ENCODE assay signal across 20 mouse cellular contexts in genomic region chr14:48514620-48515019, GRCm38 (mm10).
DNase-seq lines count a peak whose midpoint lies in the region; ATAC-seq and TF ChIP-seq lines count a peak whose summit lies in the region.
"Had no signal": no experiment of that assay in that cellular context is flagged by ENCODE, and none has a peak within 500 bp of the region (broad histone marks: within the 10 kb centered on the region; RNA-seq: fewer than 3 reads in every experiment).

No protein-coding gene starts in this region.

- H3K27ac ChIP-seq in forebrain, embryonic 10.5 days = peak overlapping the region; percentile 68
- no peak overlapping the region for H3K27ac ChIP-seq in forebrain, embryonic 14.5 days (ENCODE audit: low read depth, low read length)
- no peak overlapping the region for H3K27ac ChIP-seq in left cerebral cortex, adult 2 months
- H3K27ac ChIP-seq: embryonic facial prominence, embryonic 15.5 days; hindbrain, embryonic 15.5 days; limb, embryonic 13.5 days; liver, embryonic 13.5 days; macrophage; midbrain, embryonic 12.5 days had no signal

- H3K27me3 ChIP-seq in forebrain, embryonic 10.5 days (ENCODE audit: poor library complexity, severe bottlenecking) = peaks cover 84% of the 10 kb centered on the region
- peaks cover under 1% of the 10 kb centered on the region for H3K27me3 ChIP-seq in forebrain, embryonic 14.5 days (replicated peaks; ENCODE audit: control insufficient read depth, insufficient read depth, low read length)
- H3K27me3 ChIP-seq: CH12.LX; embryonic facial prominence, embryonic 15.5 days; heart, embryonic 12.5 days; limb, embryonic 13.5 days; liver, embryonic 13.5 days had no signal

- no peak overlapping the region for H3K4me2 ChIP-seq in forebrain, embryonic 14.5 days (ENCODE audit: low read length)
- H3K4me2 ChIP-seq: embryonic facial prominence, embryonic 15.5 days; heart, embryonic 12.5 days; hindbrain, embryonic 15.5 days; limb, embryonic 13.5 days; liver, embryonic 13.5 days; midbrain, embryonic 12.5 days had no signal

- intact Hi-C loops in left cerebral cortex, postnatal 4 days (cut with DNase I) = no loop called here
- intact Hi-C loops in left cerebral cortex, adult 2 months (cut with DNase I) = no loop called here

- 46% methylated on average over 7 of the region's 7 CpGs for WGBS in forebrain, embryonic 10.5 days
- WGBS in forebrain, embryonic 14.5 days = 24% methylated on average over 7 of the region's 7 CpGs

- peaks cover 58% of the 10 kb centered on the region for H3K4me1 ChIP-seq in forebrain, embryonic 10.5 days
- peaks cover 17% of the 10 kb centered on the region for H3K4me1 ChIP-seq in forebrain, embryonic 14.5 days (ENCODE audit: control insufficient read depth, insufficient read depth, low read length)
- H3K4me1 ChIP-seq: embryonic facial prominence, embryonic 15.5 days; heart, embryonic 12.5 days; limb, embryonic 13.5 days; liver, embryonic 13.5 days had no signal

- no peak overlapping the region for H3K4me3 ChIP-seq in forebrain, embryonic 10.5 days
- no peak overlapping the region for H3K4me3 ChIP-seq in forebrain, embryonic 14.5 days (ENCODE audit: low read depth, low read length)
- no peak overlapping the region for H3K4me3 ChIP-seq in left cerebral cortex, adult 2 months
- H3K4me3 ChIP-seq: embryonic facial prominence, embryonic 15.5 days; heart, embryonic 12.5 days; hindbrain, embryonic 15.5 days; limb, embryonic 13.5 days; liver, embryonic 13.5 days; midbrain, embryonic 12.5 days had no signal

- H3K9ac ChIP-seq in forebrain, embryonic 14.5 days (ENCODE audit: low read length) = no peak overlapping the region
- H3K9ac ChIP-seq: embryonic facial prominence, embryonic 15.5 days; heart, embryonic 12.5 days; hindbrain, embryonic 15.5 days; limb, embryonic 13.5 days; liver, embryonic 13.5 days; midbrain, embryonic 12.5 days had no signal

- H3K9me3 ChIP-seq in forebrain, embryonic 10.5 days = no peaks in the 10 kb centered on the region
- no peaks in the 10 kb centered on the region for H3K9me3 ChIP-seq in forebrain, embryonic 14.5 days (replicated peaks; ENCODE audit: control insufficient read depth, low read length)
- H3K9me3 ChIP-seq: embryonic facial prominence, embryonic 15.5 days; heart, embryonic 12.5 days; hindbrain, embryonic 15.5 days; limb, embryonic 13.5 days; liver, embryonic 13.5 days; midbrain, embryonic 12.5 days had no signal

- TF ChIP-seq CTCF in left cerebral cortex, adult 2 months (IDR thresholded peaks at IDR 0.05) = no peak

- H3K36me3 ChIP-seq in forebrain, embryonic 10.5 days (replicated peaks) = peaks cover 5% of the 10 kb centered on the region
- H3K36me3 ChIP-seq in forebrain, embryonic 14.5 days (ENCODE audit: control insufficient read depth, insufficient read depth, low read length) = no peaks in the 10 kb centered on the region

- ATAC-seq in forebrain, embryonic 14.5 days = no peak
- ATAC-seq: intestine, postnatal 0 days had no signal

- DNase-seq in forebrain, embryonic 10.5 days (ENCODE audit: extremely low spot score, low spot score) = no peak
- DNase-seq in forebrain, embryonic 14.5 days (ENCODE audit: low spot score) = no peak
- peak; percentile 65 for DNase-seq in left cerebral cortex, postnatal 4 days
- DNase-seq in left cerebral cortex, adult 2 months (ENCODE audit: extremely low spot score in 1 of 2, low spot score in 2 of 2) = no peak
- DNase-seq in cerebellum, adult 18-20 months = peak; percentile 29 to 30
- peak; percentile 56 to 74 for DNase-seq in cerebellum, postnatal 14 days
- DNase-seq in testis, postnatal 14 days (ENCODE audit: low spot score) = no peak
- DNase-seq in natural killer cell, adult 2 months (ENCODE audit: low spot score in 2 of 2) = no peak
- DNase-seq: embryo, embryonic 11 days; heart, postnatal 14 days; liver, embryonic 13.5 days; right cerebral cortex, postnatal 4 days had no signal

Comparison
In these comparisons a context has a peak if more than half of its experiments do, and no peak if none do; other contexts are left out.
1. DNase-seq: peak in left cerebral cortex, postnatal 4 days (single experiment), cerebellum, adult 18-20 months (2 of 2) and cerebellum, postnatal 14 days (2 of 2); none in forebrain, embryonic 10.5 days (single experiment), forebrain, embryonic 14.5 days (single experiment), left cerebral cortex, adult 2 months (0 of 2), testis, postnatal 14 days (single experiment) and natural killer cell, adult 2 months (0 of 2).